Mouse (Mus musculus) 3134 (cell line): ENCODE data around the gene Nxn.

Experiments
- DNase-seq: peaks from one replicate; pipeline ENCODE4 v3.0.0-alpha.2; 2011; ENCODE audit warnings: low spot score; ENCODE audit not compliant: insufficient read length; ENCODE audit errors: extremely low read depth

The Nxn gene

DNA sequence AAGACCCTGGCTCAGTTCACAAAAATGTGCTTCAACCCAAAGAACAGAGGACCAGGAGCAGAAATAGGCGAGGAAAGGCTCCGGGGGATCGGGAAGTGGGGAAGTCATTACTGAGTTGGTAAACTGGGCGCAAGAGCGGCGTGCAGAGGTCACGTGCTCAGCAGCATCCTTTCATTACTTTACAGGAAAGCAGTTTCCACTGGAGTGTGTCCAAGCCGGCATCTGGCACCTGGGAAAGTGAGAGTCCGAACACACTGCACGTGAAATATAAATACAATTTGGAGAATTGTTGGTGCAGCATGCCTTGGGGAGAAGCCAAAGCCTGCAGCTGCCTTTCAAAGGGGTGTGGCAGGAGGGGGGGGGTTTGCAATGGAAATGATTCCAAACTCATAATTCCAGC is 2.5 kb upstream of the Nxn start:
- no peak for DNase-seq

DNA sequence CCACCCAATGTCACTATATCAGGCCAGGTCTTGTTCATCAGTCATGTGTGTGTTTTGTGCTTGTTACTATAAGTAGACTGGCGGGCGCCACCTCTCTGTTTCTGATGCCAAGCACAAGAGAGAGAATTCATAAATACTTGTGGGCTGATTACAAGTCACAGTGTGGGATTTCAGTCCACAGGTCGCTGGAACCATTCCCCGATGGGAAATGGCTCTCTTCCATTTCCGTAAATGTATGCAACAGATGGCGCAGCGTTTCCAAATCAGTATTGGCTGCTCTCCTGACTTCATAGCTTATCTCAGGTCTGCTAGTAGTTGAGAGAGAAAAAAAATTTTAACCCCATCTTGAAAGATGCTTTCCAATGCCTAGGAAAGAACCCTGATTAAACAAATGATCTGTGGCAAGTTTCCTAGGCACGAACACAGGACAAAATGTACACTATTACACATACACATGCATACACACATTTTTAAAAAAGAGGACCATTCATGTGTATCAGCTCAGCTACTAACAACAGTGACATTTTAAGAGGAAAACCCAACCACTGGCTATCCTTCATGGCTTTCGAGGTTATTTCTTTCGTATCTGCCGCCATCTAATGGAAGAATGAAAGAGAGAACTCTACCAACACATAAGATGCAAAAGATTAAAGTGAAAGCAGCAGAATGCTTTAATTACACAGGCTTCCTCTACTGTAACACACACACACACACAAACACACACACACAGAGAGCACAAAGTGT is 819 bp upstream of the Nxn start:
- DNase-seq: peak; percentile 36

DNA sequence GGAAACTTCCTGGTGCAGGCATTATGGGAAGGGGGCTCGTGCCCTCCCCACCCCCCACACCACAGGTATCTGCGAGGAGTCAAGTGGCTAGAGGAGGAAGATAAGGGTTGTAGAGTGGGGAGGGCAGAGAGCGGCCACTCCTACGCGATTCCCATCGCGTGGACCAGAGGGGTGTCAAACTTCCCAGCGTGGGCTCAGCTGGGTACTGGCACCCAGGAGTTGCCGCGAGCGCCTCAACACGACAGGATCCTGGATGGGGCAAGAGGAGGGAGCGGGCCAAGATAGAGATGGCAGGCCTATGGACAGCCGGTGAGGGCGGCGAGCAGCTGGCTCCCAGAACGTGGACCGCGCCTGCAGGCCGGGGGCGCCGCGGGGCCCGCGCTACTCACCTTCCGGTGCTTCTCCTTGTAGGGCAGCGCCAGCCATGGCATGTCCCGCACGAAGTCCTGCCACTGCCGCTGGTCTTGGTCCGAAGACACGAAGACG is 585 bp downstream of the Nxn start:
- DNase-seq: peak; percentile 76

DNA sequence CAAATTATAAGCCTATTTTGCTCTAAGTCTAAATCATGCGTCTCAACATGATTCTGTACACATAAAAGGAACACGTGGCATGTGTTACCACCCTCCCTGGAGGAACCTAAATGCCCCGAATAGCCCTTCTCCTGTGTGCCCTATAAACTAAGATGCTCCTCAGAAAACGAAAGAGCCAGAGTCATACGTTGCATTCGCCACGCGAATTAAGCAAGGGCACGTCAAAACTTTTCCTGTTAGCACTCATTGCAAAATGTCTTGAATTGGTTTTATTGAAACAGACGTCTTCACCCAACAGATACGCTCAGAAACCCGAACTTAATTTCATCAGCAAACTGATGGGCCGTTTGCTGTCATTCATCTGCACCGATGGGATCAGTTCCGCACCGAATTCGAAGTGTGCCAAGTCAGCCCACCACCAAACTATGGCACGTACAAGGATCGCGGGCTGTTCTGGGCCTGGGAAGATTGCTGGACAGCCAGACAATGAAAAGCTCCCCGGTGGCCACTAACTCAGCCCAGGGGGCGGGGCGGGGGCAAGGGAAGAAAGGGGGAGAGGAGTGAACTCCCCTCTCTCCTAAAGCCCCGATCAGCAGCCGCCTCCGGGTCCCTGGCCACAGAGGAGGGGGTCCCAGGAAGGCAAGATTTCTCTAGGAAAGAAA is 1.2 kb downstream of the Nxn start:
- DNase-seq: peak; percentile 49

DNA sequence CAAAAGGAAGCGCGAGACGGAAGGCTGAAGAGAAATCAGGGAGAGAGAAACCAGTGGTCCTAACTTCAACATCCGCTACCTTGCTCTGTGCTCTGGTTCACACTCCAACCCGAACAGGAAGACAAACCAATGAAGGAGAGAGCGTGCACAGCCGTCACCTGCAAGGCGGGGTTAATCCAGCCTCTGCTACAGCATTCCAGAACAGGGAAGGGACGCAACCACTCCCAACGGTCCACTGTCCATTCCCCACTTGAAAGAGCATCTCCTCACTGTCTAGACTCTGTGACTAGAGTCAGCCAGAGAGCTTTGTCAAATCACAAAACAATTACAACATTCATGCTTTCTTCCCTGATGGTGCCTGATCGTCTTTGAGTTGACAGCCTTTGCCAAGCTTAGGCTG is 5.9 kb downstream of the Nxn start:
- DNase-seq: no peak

DNA sequence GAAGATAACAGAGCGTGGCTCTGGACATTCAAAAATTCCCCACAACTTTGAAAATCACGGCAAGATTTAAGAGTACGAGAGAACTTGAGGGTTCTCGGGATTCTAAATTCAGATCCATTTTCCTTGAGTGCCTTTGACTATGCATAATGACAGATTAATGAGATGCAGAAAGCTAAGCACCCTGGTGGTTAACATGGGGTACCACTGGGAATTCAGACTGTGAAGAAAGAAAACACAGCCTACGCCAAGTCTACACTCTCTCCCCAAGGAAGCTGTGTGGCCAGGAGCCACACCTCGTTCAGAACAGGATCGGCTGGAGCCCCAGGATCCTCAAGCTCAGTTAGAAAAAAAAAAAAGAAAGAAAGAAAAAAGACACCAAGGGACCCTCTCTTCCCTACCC is 6.4 kb downstream of the Nxn start:
- no peak for DNase-seq

DNA sequence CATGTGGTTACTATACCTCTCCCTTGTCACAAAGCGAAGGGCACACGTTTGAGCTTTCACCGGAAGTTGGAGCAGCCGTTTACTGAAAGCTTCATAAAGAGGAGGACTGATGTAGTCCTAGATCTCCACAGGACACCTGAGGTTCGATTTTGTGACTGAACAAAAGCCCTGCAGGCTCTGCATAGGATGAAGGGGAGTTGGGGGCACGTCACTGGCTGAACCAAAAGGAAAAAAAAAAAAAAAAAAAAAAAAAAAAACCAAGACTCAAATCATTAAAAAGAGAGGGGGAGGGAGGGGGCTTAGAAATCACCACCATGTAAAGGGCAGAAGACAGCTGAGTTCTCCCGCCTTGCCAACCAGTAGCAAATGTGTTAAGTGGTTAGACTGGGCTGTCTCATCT is 10.2 kb downstream of the Nxn start:
- DNase-seq: no peak

DNA sequence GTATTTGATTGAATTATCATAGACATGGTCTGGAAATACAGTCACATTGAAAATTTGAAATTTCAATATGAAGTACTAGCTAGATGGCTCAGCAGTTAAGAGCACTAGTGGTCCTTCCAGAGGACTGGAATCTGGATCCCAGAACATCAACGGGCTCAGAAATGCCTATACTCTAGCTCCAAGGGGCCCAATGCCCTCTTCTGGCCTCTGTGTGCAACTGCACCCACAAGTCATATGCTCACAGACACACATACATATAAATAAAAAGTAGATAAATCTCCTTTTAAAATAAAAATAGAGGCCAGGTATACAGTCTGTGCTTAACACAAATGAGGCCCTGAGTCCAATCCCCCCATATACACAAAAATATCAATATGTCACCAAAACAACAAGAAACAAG is 11.8 kb downstream of the Nxn start:
- DNase-seq: no peak

DNA sequence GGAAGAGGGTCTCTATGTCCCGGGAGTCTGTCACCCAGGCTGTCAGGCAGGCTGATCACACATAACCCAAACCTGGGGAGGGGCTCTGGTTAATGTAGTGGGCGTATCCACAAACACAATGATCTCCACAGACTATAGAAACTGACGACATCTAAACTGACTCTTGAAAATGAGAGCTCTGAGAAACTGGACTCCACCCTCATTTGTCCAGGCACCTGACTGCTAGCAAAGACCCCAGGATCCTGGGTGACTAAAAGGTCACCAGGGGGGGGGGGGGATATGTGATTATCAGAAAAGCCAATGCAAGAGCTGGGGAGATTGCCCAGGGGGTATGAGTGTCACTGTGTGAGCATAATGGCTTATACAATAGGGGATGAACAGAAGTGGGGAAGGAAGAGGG is 13.2 kb downstream of the Nxn start:
- DNase-seq: no peak

DNA sequence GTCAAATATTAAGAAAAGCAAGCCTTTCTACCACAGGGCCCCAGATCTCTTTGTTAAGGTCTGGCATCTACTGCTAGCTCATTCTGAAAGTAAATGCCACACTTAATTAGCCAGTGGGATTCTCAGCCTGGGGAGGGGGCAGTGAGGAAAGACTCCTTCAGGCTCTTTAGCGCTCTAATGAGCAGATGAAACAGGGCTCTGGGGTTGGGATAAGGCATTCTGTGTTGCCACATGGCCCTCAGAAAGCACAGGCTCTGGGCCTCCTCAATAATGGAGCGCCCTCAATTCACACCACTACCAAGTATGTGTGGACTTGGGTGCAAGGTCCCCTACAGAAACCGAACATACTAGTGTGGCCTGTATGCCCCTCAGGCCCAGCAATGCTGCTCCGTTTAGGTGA is 13.9 kb downstream of the Nxn start:
- no peak for DNase-seq

DNA sequence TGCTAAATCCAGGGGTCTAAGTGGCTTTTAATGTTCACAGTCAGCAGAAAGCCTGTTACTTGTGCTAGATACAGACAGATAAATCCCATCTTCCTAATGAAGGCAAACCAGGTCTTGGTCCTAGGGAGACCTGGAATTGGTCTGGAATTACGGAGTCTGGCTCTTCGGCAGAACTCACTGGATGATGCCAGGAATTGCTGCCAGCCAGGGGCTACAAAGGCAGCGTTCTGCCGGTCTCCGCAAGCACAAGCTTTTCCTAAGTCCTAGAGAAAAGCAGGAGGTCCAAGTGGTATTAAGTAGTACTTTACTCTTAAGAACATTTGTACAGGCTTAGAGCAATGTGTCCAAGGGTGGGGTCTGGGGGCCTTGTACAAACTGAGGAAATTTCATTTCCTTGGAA is 14.6 kb downstream of the Nxn start:
- no peak for DNase-seq

DNA sequence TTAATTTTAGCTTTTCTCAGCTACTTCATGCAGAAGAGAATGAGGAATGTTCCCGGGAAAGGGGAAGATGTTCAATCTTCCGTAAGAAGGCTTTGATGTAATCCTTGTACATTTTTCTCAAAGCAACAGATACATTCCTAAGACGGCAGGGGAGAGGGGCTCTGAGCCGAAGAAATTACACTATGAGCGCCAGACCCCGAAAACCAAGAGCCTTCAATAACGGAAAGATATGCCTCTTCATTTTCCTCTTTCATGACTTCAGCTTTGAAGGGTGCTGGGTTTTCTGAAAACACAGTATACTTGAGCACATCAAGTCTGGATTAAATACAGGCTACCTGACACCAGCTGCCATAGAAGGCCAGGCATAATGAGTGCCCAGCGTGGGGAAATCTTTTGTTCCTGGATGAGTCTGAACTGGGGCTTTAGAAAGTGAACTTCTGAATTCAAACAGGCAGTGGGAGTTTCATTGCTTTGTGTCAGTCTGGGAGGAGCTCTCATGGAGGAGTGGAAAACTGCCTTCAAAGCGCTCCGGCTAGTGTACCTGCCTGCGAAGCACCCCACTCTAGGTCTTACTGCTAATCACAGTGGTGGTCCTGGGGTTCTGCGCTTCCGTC is 16.1 kb downstream of the Nxn start:
- DNase-seq: no peak

DNA sequence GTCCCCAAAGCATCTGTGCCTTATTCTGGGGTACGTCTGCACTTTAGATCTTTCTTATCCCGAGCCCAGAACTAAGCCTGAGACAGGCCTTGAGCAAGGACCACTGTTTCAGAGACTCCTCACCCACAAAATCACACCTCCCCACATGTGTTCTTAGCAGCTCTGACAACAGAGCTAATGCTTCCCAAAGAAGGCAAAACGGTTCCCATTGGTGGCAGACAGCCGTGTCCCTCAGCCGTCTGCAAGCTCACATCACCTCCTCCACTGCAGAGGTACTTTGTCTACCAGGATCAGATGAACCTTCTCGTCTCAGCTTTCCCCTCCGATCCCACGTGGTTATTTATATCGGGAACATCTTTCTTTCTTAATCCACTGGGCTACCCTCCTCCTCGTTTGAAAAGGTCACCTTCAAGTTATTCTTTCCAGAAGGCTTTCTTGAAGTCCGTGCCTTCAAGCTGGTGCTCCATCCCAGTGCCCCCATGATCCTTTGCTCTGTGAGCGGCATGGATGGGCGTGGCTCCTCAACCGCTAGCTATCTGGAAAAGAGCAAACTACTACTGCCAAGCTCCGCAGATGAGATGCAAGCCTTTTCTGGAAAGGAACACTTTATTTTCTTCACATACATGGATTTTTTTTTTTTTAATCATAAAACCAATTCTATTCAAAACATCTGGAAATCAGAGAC is 17.6 kb downstream of the Nxn start:
- DNase-seq: no peak

DNA sequence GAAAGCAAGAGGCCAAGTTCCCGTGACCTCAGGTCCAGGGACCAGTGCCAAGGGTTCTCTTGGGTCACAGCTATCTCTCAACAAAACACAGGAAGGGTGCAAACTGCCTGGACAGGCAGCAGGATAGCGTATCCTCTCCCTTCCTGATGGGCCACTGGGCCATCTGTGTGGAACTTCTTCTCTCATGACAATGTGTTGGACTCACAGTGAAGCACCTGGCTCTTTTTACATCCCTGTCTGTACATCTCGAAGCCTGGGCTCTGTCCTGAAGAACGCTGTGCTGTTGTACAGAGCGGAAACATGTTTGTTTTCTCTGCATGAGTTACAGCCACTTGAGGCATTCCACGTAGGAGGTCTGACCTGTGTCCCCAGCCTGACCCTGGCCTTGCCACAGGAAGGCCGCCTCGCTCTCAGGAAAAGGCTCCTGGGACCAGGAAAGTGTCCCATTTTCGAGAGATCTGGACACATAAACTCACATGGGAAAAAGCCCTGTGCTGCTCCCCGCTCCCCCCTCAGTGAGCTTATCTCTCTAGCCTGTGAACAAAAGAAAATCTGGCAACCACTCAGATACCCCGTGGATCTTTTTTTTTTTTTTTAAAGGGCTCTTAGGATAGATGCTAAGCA is 18.9 kb downstream of the Nxn start:
- no peak for DNase-seq

DNA sequence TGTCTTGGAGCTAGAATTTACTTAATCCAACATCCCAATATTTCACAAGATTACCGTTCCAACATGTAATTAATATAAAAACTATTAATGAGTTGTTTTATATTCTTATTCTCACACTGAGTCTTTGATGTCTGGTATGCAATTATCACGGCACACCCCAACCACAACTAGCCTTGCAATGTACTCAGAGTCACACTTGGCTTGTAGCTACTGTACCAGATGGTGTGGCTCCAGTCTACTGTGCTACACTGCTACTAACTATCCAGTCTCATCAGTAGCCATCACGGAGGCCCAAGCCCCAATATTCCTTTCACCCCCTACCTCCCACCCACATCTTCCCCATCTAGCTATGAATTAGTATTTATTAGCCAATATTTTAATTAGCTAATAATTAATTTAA is 22.5 kb downstream of the Nxn start:
- DNase-seq: no peak

DNA sequence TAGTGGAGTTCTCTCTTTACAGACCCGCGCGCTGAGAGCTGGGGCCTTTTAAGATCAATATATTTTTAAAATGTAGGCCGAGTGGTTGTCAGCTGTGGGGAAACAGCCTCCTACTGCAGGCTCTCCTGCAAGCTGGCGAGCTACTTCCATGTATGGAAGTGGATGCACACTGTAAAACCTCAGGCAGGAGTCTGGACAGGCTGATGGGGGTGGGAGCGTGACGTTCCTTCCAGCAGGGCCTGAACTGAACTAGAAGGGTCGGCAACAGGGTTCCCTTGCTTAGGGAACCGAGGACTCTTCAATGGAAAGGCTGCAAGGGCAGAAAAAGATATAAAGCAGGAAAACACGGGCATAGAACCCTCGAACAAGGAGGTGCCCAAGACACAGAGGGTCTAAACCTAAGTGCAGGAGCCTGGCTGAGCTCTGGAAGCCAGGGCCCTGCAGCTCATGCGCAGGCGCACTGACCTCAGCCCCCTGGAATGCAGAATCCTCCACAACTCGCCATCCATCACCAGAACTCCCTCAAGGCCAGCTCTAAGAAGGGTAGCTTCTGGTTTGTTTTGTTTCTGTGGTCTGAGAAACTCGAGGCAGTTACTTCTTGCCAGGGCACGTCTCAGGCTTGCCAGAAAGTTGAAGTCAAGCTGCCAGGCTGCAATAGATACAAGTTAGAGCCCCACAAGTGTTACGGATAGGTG is 24.3 kb downstream of the Nxn start:
- DNase-seq: peak; percentile 81

DNA sequence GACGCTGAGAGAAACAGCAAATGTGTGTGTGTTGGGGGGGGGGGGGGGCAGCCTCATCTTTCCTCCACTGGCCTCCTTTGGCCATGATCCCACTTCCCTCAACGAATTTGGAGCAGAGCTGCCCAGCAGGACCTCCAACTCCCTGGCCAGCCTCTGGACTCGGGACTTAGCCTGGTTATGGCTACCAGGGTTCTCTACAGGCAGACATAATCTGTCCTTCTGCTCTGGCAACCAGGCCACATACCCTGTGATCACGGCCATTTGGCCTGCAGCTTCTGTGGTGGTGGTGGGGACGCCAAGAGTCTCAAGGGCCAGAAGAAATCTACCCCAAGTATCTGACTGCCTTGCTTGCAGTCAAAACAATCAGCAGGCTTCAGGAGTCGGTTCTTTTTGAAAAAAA is 26.4 kb downstream of the Nxn start:
- no peak for DNase-seq

DNA sequence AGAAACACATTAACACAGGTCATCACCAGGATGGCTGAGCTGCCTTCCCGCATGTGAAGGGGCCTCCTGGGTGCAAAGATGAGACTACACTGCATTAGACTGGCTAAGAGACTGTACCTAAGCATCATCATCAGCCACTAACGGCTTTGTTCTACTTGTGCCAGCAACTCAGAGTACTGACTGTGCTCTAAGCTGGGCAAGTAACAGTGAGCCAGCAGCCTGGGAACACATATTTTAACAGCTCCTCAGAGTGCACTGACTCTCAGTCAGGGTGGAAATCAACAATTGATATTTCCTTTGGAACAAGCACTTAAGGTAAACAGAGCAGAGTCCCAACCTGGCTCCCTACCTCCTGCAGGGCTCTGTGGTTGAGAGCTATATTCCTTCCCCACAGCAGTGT is 26.8 kb downstream of the Nxn start:
- no peak for DNase-seq

DNA sequence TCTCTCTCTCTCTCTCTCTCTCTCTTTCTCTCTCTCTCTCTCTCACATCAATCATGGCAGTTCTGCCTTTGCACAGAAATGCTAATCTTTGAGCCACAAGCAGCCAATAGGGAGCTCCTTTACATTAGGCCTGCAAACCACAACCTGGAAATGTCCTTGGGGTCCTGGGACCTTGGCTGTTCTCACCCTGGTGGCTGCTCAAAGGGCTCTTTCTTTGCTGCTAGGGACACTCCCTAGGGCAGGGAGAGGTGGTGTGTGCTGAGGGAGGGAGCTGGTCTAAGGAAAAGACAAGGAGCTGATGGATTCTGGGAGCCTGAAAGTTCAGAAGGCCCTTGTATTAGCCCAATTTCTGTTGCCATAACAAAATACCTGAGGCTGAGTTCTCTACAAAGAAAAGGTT is 28.4 kb downstream of the Nxn start:
- DNase-seq: no peak

DNA sequence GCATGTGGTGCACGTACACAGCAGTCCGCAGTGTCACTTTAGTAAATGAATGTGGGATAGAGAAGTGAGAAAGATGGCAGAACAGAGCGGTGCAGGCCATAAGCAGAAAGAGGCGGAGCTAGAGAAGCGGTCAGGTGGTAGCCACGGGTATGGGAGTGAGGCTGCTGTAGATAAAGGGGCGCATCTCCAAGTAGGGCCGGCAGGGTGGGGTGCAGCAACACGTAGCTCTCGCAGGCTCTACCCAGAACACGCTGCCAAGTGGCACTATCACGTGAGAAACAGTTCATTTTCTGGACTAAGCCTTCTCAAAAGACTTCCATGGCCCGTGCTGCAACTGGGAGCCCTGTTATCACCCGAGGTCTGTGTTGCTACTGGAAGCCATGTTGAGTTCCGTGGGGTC is 32.2 kb downstream of the Nxn start:
- DNase-seq: no peak
